Mouse (Mus musculus) liver, adult (tissue): Measurements from ENCODE around the gene Ubap2l.

Source experiments
- GATA4 ChIP-seq: IDR thresholded peaks from 2 replicates; pipeline ENCODE4 v1.6.1; 2014; ENCODE audit warnings: mild to moderate bottlenecking, low read length; ENCODE audit not compliant: insufficient replicate concordance

Gene Ubap2l

DNA sequence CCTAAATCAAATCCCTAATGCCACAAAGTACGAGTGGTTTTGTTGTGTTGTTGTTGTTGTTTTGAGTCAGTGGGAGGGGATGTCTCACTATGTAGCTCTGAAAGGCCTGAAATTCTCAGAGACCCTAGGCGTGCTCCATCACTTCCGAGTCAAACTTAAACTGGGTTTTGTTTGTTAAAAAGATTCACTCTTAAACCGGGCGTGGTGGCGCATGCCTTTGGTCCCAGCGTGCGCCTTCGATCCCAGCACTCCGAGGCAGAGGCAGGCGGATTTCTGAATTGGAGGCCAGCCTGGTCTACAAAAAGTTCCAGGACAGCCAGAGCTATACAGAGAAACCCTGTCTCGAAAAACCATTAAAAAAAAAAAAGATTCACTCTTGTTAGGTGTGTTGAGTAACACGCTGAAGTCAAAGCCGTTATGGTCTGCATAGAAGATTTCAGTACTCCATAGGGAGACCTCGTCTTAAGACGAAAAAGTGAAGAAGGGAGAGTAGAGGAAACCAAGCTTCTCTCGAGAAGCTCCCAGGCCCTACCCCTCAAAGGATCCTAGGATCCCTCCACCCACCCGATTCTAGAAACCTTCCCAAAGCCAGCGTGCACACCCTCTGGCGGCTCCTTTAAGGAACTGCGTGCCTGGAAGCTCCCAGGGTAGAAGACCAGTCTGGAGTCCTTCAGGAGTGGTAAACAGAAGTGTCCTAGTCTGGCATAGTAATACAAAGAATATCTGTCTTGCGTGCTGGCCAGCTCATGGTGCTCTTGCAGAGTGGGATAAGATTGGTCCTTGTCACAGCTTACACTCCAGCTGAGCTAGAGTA, 88.3 kb downstream of the Ubap2l start:
- TF ChIP-seq GATA4, result no peak

DNA sequence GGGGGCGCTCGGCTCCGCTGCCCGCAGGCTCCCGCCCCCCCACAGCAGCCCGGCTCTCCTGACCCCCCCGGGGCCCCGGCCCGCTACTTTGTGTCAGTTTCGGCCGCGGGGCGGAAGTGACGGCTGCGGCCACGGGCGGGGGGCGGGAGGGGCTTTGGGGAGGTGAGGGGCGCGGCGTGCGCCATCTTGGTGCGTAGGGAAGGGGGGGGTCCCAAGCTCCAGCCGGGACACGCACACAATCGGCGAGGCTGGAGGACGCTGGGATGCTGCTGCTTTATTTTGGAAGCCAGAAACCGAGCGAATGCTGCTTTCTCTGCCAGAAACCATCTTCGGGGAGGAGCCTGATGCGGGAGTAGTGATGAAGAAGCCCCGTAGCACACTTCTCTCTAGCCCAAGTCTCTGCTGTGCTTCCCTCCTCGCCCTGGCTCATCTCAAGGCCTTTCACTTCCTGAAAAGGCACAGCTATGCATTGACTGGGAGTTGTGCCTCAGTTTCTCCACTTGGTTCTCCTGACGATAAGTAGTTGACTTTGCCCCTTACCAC, 89.1 kb downstream of the Ubap2l start, which contains the start of gene Atp8b2:
Atp8b2 (minus strand) TSS at position 288 of the 543 bp plus-strand sequence.
- TF ChIP-seq GATA4, result no peak

GRCm38 (mm10) chr3:89962751-89963220, 89.6 kb downstream of the Ubap2l start:
- no peak for TF ChIP-seq GATA4

DNA sequence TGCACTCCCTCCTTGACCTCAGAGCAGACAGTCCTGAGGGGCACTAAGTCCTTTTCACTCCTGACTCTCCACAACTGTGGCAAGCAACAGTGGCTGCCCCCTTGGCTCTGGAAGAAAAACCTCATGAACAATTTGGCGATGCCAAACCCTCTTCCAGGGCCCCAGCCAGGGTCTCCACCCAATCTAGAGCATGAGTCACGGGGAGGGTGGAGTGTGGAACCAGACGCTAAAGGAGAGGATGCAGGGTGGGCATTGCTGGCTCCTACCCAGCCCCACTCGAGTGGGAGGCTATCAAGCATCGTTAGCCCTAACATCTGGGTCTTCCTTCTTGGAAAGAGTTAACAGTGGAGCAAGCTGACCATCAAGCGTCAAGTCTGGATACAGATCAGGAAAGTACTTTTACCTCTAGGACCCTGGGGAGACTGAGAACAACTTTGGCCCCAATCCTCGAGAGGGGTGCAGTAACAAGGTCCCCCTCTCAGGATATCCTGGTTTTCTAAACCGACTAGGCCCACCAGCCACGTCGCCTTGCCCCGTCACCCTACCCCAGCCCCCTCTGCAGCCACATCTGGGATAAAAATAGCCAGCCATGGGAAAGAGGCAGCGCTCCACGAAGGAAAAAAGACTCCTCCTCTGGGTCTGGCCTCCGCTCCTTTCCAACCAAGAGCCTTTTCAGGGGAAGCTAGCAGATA, 90.2 kb downstream of the Ubap2l start:
- no peak for TF ChIP-seq GATA4

GRCm38 (mm10) chr3:89961436-89961835, 91.0 kb downstream of the Ubap2l start:
- no peak for TF ChIP-seq GATA4

DNA sequence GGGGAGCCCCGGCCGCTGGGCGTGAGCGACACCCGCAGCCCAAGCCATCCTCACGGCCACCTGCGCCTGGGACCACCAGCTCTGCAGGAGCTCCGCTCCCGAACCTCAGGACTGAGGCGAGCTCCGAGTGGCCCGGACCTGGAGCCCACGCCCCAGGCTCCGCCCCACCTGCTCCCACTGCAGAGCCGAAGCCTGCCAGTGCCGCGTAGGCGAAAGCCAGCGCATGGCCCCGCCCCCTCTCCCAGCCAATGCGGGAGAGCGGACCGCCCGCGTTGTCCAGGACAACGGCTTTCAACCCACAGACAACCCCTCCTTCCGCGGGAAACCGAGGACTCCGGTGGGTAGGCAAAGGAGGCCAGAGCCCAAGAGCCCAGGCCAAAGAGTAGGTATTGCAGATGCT, 92.0 kb downstream of the Ubap2l start:
- no peak for TF ChIP-seq GATA4

- no peak for TF ChIP-seq GATA4
Observed at GRCm38 (mm10) chr3:89959435-89959834, 93.0 kb downstream of the Ubap2l start.

- TF ChIP-seq GATA4, result no peak
Observed at GRCm38 (mm10) chr3:89957880-89958279, 94.5 kb downstream of the Ubap2l start.

DNA sequence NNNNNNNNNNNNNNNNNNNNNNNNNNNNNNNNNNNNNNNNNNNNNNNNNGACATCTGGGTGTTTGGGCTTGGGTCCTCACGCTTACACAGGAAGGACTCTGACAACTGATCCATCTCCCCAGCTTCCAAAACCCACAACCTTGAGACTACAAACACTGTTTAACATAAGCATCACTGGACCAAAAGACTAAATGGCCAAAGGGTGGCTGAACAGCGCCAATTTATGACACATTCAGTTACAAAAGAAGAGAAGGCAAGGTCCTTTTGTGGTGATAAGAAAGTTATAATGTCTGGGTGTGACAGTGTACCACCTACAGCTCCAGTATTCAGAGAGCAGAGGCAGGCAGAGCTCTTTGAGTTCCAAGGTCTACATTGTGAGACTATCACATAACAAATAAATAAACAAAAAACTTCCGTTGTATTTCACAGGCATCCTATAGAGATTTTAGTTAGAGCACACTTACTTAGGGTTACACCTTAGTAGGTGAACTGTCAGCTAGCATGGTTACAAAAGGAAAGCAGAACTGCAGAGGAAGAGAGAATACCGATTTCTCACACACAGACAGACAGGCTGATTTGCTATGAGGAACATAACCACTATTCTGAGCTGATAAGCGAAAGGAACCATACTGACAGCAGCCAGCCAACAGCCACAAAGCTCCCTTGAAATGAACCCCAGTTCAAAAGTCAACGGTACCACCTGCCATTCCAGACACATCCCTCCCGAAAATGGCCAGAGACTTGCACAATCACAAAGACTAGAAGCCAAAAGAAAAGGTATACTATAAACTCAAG, 96.1 kb downstream of the Ubap2l start:
- TF ChIP-seq GATA4, result no peak

- TF ChIP-seq GATA4, result no peak
Observed at GRCm38 (mm10) chr3:89953420-89953819, 99.0 kb downstream of the Ubap2l start.
